Mouse (Mus musculus): Measurements from ENCODE around the gene Acot5.
"Not testable (repeated sequence)": the region's sequence is repeated elsewhere in the genome, so short reads cannot be mapped to it uniquely, and the experiment has no call there.

The Acot5 gene

DNA sequence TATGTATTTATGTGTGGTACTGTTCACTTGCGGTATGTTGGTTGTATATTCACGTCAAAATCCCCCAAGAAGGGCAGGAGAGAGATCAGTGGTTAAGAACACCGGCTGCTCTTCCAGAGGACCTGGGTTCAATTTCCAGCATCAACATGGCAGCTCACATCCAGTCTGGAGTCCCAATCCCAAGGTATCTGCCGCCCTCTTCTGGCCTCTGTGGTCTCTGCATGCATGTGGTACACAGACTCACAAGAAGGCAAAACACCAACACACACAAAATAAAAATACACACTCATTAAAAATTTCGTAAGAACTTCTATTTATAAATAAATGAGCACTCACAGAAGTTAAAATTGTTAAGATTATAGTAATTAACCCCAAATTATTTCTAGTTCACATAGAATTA lies 5.9 kb upstream of the Acot5 start:
- DNase-seq = peak; percentile 52

DNA sequence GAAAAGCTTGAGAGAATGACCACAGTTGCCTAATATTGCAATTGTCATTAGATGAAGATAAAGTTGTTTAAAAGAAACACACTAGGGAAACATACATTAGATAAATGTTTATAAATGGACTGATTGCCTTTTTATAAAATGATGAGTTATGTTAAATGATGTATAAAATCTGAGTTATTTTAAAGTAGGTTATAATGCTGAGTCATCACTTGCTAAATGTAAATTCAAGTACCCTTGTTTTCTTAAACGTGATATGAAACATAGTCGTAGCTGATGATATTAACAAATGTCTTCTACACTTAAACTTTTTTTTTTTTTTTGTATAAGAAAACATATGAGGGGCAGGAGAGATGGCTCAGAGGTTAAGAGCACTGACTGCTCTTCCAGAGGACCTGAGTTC lies 5.3 kb upstream of the Acot5 start:
- no peak for DNase-seq

DNA sequence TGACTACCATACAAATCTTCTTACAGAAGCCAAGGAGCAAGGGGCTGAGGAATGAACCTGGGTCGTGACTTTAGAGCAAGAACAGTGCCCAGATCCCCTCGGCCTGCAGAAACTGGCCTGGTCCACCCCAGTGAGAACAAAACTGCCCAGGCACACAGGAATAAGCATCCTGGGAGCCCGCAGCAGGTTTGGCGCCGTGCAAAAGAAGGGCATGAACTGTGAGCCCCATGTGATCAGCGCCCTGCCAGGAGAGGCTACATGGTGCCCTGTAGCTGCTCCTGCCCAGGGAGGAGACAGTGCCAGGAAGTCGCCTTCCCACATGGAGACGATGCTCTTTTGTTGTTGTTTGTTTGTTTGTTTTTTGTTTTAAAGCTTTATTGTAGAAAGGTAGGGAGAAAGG lies 4.5 kb upstream of the Acot5 start:
- no peak for DNase-seq

DNA sequence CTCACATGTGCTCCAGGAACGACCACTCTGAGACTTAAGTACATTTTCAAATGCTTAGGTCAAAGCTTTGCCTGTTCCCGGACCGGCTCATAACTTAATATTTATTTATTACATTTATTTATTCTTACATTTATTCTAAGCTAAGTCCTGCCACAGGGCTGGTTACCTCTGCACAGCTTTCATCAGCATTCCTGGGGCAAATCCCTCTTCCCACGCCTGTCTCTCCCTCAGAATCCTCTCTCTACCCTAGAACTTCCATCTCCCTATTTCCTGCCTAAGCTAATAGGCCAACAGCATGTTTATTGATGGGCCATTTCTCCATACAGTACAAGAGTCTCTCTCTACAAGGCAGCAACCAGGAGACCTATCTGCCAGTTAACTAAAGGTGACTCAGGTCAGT lies 1.4 kb upstream of the Acot5 start:
- no peak for DNase-seq

DNA sequence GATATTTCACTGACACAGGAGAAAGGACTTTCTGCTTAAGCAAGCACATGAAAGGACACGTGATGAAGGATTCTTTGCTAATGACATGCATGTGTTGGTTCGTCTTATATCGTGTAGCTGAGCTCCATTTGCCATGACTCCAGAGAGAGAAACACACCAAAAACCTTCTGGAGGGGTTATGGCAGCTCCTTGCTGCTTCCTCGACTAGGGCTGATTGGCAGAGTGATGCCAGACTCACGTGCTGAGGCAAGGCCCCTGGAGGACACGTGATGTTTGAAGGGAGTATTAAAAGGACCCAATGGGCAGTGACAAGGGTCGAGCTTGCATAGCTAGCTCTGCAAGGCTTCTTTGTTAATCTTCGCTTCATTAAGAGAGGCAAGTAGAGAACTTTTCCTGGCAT lies 829 bp upstream of the Acot5 start:
- no peak for DNase-seq

DNA sequence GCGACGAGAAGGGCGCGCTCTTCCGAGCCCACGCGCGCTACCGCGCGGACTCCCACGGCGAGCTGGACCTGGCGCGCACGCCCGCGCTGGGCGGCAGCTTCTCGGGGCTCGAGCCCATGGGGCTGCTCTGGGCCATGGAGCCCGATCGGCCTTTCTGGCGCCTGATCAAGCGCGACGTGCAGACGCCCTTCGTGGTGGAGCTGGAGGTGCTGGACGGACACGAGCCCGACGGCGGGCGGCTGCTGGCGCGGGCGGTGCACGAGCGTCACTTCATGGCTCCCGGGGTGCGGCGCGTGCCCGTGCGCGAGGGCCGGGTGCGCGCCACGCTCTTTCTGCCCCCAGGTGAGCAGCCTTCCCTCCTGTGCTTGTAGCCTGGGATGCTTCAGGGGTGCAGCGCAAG lies 457 bp downstream of the Acot5 start:
- DNase-seq = peak; percentile 54

DNA sequence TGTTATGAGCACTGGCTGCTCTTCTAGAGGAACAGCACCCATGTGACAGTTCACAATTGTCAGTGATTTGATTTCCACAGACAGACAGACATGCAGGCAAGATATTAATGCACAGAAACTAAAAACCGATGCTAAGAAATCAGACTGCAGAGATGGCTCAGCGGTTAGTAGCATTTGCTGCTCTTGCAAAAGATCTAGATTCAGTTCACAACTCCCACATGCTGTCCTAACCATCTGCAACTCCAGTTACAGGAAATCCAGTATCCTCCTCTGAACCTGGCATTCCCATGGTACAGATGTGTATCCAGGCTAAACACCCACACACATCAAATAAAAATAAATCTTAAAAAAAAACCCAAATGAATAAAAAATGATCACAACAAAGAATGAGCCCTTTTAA lies 2.6 kb downstream of the Acot5 start:
- DNase-seq = no peak

DNA sequence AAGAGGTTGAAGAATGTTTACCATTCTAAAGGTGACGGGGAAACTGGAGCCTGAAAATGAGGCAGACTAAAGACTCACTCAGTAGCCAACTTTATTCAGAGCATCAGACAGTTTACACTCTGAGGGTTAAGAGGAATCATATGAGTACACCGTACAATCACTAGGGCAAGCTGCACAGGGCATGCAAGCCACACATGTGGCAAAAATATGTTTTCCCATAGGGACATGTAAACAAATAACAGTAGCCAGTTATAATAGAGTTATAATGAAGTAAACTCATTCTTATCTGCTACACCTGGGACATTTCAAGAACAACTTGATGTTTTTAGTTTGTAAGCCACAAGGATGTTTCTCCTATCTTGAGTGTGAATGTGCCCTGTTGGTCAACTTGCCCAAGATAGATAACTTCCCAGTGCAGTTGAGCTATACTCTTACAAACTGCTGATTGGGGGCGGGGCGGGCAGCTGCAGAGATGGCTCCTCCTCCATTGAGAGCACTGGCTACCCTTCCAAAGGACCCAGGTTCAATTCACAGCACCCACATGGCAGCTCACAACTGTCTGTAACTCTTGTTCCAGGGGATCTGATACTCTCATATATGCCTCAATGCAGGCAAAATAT lies 8.4 kb downstream of the Acot5 start:
- no peak for DNase-seq

DNA sequence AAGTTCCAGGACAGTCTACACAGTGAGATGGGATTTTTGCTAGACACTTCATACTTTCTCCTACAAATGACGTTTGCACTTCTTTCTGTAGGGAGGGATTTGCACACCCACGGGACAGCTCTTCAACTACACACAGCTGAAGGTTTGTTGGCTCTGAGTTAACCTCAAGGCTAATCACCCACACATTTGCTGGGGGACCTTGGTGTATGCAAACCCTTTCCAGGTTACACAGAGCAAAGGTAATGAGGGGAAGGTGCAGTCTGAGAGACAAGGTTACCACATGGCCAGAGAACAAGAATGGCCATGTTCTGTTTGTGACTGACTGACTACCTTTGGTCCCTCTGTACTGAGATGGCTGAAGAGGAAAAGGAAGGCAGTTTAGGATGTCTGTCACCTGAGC lies 14.7 kb downstream of the Acot5 start:
- DNase-seq = no peak

DNA sequence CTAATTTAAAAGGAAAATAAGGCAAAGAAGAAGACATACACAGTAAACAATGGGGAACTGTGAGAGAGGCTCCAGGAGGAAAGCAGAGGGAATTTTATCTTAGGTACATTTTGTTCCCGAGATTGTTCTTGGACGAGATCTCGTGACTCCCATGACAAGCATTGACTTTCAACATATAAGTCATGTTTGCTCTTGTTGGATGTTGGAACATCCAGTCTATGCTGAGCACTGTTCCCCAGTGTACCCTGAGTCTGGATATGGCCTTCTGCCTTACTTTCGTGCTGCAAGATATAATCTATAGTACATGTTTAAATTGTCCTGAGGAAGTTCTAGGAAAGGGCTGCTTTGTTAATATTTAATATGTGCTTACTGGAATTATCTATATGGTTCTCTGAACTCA lies 15.5 kb downstream of the Acot5 start:
- no peak for DNase-seq

DNA sequence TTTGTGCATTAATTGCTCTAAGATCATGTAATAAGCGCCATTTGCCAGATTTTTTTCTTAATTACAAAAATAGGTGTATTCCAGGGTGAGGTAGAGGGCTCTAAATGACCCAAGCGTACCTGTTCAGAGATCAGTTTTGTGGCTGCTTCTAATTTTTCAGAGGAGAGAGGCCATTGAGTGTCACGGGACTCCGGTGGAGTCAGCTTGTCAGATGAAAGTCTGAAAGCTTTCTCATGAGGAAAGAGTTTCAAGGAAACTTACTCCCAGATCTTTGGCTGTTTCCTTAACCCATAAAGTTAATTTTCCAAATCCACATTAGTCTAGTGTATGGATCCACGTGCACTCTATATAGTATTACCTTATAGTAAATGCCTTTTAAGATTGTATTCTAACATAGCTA lies 25.5 kb downstream of the Acot5 start:
- not testable (repeated sequence) for DNase-seq

DNA sequence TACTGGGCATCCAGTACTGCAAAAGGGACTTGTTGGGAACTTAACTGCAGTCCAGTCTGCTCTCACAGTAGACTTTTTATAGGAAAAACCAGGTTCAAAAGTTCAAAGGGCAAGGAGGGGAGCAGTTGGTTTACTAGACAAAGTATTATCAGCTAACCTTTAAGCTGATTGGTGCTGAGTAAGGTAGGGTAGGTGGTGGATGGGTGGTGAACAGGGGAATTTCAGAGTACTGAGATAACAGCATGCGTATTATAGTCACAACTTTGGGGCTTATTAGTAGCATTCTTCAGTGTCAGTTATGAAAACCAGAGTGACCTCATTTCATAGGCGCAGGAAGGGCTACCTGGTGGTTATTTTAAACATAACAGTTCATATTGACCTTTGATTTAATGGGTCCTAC lies 30.5 kb downstream of the Acot5 start:
- DNase-seq = no peak

DNA sequence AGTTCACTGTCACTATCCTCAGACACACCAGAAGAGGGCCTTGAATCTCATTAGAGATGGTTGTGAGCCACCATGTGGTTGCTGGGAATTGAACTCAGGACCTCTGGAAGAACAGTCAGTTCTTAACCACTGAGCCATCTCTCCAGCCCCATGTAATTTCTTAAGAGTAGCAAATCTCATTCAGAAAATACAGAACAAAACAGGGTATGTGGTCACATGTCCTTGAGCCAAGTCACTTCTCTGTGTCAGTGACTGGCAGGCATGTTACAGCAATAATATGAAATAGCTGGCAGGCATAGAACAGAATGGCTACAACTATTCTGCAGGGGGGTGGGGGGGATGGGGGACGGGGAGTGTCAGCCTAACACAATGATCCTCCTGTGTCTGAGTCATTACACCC lies 30.9 kb downstream of the Acot5 start:
- no peak for DNase-seq

DNA sequence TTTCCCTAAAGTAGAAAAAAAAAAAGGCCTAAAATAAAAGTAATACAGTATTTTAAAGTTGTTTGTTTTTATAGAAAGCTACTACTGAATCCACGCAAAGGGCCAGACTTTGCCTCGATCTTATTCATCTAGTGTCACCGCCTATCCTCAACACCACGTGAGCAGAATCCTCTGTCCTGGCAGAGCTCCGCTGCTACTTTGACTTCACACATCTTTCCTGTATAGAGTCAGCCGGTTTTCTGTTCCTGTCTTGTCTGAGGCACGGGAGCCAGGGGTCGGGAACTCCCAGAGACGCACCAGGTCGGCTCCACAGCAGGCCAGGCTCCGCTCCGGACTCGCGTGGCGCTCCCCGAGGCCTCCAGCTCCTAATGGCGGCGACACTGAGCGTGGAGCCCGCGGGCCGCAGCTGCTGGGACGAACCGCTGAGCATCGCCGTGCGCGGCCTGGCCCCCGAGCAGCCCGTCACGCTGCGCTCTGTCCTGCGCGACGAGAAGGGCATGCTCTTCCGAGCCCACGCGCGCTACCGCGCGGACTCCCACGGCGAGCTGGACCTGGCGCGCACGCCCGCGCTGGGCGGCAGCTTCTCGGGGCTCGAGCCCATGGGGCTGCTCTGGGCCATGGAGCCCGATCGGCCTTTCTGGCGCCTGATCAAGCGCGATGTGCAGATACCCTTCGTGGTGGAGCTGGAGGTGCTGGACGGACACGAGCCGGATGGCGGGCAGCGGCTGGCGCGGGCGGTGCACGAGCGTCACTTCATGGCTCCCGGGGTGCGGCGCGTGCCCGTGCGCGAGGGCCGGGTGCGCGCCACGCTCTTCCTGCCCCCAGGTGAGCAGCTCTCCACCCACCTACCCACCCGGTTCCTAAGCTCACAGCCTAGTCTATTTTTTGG lies 31.7 kb downstream of the Acot5 start, which contains the start of gene Acot6:
Gene Acot6, plus strand, starts transcription at position 51 of the 889 bp plus-strand sequence.
- DNase-seq = peak; percentile 59

DNA sequence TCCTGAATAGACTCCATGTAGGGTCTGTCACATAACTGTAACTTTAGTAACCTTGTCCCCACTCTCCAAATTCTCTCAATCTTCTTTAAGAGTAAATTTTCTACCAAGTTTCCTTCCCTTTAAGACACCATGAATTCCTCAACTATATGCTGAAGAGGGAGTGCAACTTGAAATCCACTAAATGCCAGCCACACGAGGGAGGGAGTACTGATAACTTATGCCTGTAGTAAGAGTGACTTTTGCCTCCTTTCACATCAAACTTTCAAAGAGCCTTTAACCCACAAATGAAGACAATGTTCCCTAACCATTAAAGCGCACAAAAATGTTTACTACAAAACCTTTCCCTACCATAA lies 32.3 kb downstream of the Acot5 start:
- DNase-seq = no peak

DNA sequence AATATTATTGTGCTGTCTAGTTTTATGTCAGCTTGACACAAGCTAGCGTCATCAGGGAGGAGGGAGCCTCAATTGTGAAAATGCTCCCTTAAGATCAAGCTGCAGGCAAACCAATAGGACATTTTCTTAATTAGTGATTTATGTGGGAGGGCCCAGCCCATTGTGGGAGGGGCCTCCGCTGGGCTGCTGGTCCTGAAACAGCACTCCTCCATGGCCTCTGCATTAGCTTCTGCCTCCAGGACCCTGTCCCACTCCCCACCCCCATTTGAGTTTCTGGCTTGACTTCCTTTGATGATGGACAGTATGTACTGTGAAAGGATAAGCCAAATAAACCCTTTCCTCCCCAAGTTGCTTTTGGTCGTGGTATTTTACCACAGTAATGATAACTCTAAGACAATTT lies 37.9 kb downstream of the Acot5 start:
- peak; percentile 12 for DNase-seq

DNA sequence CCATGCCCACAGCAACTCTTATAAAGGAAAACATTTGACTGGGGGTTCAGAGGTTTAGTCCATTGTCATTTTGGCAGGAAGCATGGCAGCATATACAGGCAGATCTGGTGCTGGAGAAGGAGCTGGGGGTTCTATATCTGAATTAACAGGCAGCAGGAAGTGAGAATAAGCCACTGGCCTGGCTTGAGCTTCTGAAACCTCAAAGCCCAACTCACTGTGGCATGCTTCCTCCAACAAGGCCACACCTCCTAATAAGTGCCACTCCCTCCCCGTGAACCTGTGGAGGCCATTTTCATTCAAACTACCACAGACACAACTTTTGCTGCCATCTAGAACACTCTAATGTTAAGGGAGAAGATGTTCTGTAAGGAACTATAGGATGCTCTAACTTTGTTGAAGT lies 38.6 kb downstream of the Acot5 start:
- no peak for DNase-seq

DNA sequence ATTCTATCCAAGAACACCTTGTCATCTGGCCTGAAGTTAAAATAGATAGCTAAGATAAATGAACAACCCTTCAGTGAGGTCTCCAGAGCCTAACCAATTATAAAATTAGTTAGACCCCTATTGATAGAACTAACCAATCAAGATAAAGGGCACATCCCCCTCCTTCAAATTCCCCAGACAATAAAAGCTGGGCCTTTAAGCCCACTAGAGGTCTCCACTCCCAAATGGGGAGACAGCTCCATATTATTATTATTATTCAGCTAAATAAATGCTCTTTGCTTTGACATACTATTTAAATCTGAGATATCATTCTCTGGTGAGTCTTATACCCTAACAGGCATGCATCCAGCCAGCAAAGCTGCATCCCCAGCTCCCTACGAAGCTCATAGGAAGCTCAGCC lies 40.8 kb downstream of the Acot5 start:
- no peak for DNase-seq

DNA sequence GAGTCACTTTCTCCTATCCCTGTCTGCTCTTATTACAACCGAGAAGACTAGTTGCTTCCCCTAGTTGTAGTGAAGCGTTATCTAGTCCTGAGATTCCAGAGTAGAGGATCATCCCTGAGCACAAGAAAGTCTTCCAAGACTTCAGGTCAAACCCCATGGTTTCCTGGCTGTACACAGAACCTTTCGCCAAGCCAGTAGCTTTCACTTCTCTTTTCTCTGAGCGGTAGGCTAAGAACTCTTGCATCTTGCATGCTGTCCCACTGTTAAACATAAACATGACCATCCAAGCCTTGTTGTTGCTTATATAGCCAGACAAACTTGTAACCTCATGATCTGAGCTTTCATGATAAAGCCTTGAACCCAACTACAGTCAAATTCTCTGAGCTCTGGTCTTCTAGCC lies 41.7 kb downstream of the Acot5 start:
- DNase-seq = no peak

DNA sequence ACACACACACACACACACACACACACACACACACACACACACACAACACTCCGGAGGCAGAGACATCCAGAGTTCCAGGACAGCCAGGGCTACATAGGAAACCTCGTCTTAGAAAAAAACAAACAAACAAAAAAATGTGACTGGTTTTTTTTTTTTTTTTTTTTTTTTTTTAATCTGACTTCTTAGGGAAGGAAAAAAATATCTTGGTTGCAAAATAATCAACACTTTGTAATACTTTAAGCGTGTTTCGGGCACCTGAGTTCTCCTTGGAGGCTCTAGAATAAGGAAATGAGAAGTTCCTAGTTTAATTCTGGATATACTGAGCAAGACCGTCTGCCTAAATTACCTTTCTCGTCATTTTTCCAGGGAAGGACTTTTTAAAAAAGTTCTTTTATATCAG lies 44.6 kb downstream of the Acot5 start:
- no peak for DNase-seq

DNA sequence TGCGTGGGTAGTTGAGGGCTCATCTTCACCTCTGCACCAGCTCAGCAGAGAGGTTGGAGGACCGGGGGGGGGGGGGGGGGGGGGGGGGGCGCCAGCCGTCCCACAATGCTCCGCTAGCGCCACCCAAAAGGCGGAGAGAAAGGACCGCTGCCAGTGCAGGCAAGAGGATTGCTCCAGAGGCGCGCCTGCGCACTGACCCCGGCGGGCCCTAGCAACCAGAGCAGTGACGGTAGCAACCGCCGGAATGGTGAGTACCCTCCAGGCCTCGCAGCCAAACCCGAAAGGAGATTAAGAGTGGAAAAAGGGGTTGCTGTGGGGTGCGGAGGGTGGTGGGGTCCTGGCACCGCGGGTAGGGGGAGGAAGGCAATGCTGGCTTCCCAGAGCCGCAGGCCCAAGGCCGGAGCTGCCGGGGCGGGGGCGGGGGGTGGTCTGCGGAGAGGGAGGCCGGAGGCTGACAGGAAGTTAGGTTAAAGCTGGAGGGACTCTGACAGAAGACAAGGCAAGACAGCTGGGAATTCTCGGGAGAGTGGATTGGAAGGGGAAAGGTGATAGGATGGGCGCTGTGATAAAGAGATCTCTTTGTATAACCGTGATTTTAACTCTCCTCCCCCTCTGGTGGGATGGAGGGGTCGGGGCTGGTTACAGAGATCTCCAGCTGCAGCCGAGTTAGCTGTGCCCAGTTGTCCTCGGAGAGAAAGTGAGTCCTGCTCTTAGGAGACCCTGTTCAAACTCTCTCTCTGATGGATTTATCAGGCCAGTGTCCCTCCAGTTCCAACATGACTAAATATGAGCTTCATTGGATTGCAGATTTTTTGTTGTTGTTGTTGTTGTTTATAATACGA lies 45.2 kb downstream of the Acot5 start, which contains the start of gene Dnal1:
Gene Dnal1, plus strand, starts transcription at position 214 of the 842 bp plus-strand sequence.
- DNase-seq = peak; percentile 95

DNA sequence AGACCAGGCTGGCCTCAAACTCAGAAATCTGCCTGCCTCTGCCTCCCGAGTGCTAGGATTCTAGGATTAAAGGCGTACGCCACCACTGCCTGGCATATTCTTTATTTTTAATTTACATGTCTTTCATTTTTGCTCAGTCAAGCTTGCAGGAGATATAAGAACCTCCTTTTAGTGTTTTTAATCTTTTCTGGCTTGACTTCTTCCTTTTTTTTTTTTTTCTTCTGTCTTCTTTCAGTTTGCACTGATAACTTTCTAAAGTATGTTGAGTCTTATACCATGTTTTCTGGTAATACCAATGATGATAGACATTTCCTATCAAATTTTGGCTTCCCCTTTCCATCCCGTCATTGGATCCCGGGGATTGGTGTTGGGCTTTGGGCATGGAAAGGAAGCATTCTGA lies 50.5 kb downstream of the Acot5 start:
- DNase-seq = no peak
